Mouse (Mus musculus) liver, embryonic 14.5 days (tissue): ENCODE results near the gene Slx4ip. TPM values are rescaled to one million over a fixed set of nuclear protein-coding genes. Genes with fewer than 3 reads are reported as not detected.

Experiments
- ATAC-seq: fragments of 200-750 bp; cut with Nextera tagmentation; 2 replicates; pipeline ENCODE4 v1.8.0; 2017; ENCODE audit warnings: moderate number of reproducible peaks, mild to moderate bottlenecking, moderate library complexity; ENCODE audit not compliant: insufficient read depth
- DNase-seq, 3 experiments: peaks; one replicate each; pipeline ENCODE4 v3.0.0-alpha.2; 2012 to 2013; ENCODE audit warnings: low read depth in 3 of 3, low spot score in 3 of 3
- H3K27ac ChIP-seq: fragments of 300-500 bp; sonication (generic); 2 replicates; pipeline ENCODE4 v1.5.1; 2014; ENCODE audit warnings: moderate library complexity, mild to moderate bottlenecking, control low read depth, inconsistent platforms
- H3K27me3 ChIP-seq: fragments of 300-500 bp; sonication (generic); 2 replicates; pipeline ENCODE4 v1.6.1; 2014; ENCODE audit warnings: mild to moderate bottlenecking, low read length, moderate library complexity; ENCODE audit not compliant: control insufficient read depth, insufficient read depth
- H3K36me3 ChIP-seq: fragments of 300-500 bp; sonication (generic); replicated peaks from 2 replicates; pipeline ENCODE4 v1.6.1; 2014; ENCODE audit warnings: low read depth; ENCODE audit not compliant: control insufficient read depth, insufficient read depth
- H3K4me1 ChIP-seq, 2 experiments: fragments of 200-500 bp in 1 of 2; fragments of 300-500 bp in 1 of 2; sonication (generic) in 1 of 2; replicated peaks; 2 replicates each; pipeline ENCODE4 v1.6.1; 2012 to 2014; ENCODE audit warnings: antibody characterized with exemption in 1 of 2, inconsistent platforms in 1 of 2, low read length in 1 of 2; ENCODE audit not compliant: control insufficient read depth in 2 of 2, insufficient read depth in 2 of 2
- H3K4me2 ChIP-seq: fragments of 300-500 bp; sonication (generic); 2 replicates; pipeline ENCODE4 v1.6.1; 2014; ENCODE audit warnings: low read depth, mild to moderate bottlenecking, control low read depth, moderate library complexity
- H3K4me3 ChIP-seq, 2 experiments: fragments of 200-500 bp in 1 of 2; fragments of 300-500 bp in 1 of 2; sonication (generic) in 1 of 2; 2 replicates each; pipeline ENCODE4 v1.5.1; 2012 to 2014; ENCODE audit warnings: low read depth in 2 of 2, low read length in 2 of 2, mild to moderate bottlenecking in 2 of 2, control low read depth in 1 of 2, inconsistent platforms in 1 of 2, moderate library complexity in 1 of 2; ENCODE audit not compliant: insufficient read depth in 1 of 2
- H3K9ac ChIP-seq: fragments of 300-500 bp; sonication (generic); replicated peaks from 2 replicates; pipeline ENCODE4 v1.6.1; 2014; ENCODE audit warnings: mild to moderate bottlenecking, control low read depth, moderate library complexity
- H3K9me3 ChIP-seq: fragments of 300-500 bp; sonication (generic); 2 replicates; pipeline ENCODE4 v1.6.1; 2016; ENCODE audit warnings: low read length, mixed read lengths; ENCODE audit not compliant: control insufficient read depth
- CTCF ChIP-seq: IDR thresholded peaks from 2 replicates; pipeline ENCODE4 v1.5.1; 2016; ENCODE audit warnings: antibody characterized with exemption, low read depth, control low read depth
- EP300 ChIP-seq: IDR thresholded peaks from 2 replicates; pipeline ENCODE4 v1.6.1; 2016; ENCODE audit warnings: antibody characterized with exemption, low read depth
- WGBS: fragments of 180-500 bp; shearing (Covaris S2); extraction: QIAGEN DNeasy Blood & Tissue Kit; methylation state at CpG from one replicate; pipeline ENCODE4 v1.1.7; 2014; ENCODE audit not compliant: insufficient replicate concordance; 5-methylcytosine and 5-hydroxymethylcytosine counted together
- polyA plus RNA-seq, 2 experiments: library from polyadenylated mRNA; depleted of rRNA in 1 of 2; stranded (reverse) in 1 of 2; unstranded in 1 of 2; fragments of >200 nt; fragmentation: Nextera tagmentation in 1 of 2; extraction: Ambion mirVana in 1 of 2; gene quantifications; 2 replicates each; pipeline versions ENCODE4 v1.2.1 to v1.2.3; 2012 to 2014

Slx4ip gene
- polyA plus RNA-seq, 2 experiments = 1.2 to 1.8 TPM

DNA sequence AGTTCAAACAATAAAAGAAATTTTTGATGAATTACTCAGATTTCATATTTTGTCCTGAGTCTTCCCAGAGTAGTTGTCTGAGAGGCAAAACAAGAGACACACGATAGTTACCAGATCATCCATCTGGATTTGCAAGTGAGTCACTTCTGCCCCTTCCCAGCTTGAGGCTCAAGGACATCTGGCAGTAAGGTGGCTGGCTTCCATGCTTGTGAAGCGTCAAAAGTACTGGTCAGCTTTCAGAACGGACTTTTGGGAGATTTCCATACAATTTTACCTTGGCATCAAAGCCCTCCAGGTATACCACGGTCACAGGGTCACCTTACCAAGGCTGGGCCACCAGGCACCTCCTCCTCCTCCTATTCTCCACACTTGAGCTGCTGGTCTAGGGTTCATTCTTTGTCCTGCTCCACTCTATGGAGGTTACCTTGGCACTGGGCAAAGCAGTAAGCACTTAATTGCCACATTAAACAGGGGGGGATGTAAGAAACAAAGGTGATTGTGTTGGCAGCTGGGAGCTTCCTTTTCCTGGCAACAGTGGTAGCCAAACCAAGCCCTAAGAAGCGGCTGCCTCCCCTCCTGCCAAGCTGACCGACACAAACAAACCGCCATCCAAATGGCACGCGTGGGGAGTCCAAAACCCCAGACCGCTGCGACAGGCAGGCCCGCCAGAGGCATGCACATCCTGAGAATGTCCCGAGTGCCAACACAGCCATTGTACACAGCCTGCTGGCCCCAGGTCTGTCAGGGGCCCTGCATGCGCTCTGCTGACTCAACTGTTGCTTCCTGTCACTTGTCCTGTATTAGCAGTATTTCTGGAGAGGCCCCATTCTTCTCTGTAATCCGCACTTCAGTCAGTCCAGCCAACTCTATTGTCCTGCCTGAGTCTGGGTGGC lies 218.5 kb downstream of the Slx4ip start:
- DNase-seq (no peak), ATAC-seq (no peak)
- no peak overlapping the region for H3K4me2 ChIP-seq
- no peak for TF ChIP-seq EP300
- no peak for TF ChIP-seq CTCF
- H3K9ac ChIP-seq = no peak overlapping the region
- WGBS = 37% methylated on average over 15 of the region's 15 CpGs
- H3K27me3 ChIP-seq = peaks cover 11% of the 10 kb centered on the region
- no peaks in the 10 kb centered on the region for H3K9me3 ChIP-seq
- no peak overlapping the region for H3K27ac ChIP-seq
- H3K4me1 ChIP-seq = no peaks in the 10 kb centered on the region
- no peaks in the 10 kb centered on the region for H3K36me3 ChIP-seq
- H3K4me3 ChIP-seq = no peak overlapping the region

GRCm38 (mm10) chr2:137110214-137110898 lies 219.3 kb downstream of the Slx4ip start:
- no peaks in the 10 kb centered on the region for H3K36me3 ChIP-seq
- no peak overlapping the region for H3K9ac ChIP-seq
- no peak overlapping the region for H3K4me2 ChIP-seq
- 41% methylated on average over 4 of the region's 4 CpGs for WGBS
- no peaks in the 10 kb centered on the region for H3K9me3 ChIP-seq
- no peak overlapping the region for H3K4me3 ChIP-seq
- no peaks in the 10 kb centered on the region for H3K4me1 ChIP-seq
- ATAC-seq = no peak
- TF ChIP-seq CTCF (no peak), EP300 (no peak)
- peaks cover 19% of the 10 kb centered on the region for H3K27me3 ChIP-seq
- DNase-seq = no peak
- no peak overlapping the region for H3K27ac ChIP-seq

GRCm38 (mm10) chr2:137113288-137114061 lies 222.5 kb downstream of the Slx4ip start:
- Histone ChIP-seq H3K27ac (no peak overlapping the region), H3K36me3 (no peaks in the 10 kb centered on the region), H3K4me1 (peaks cover 0 to 3% of the 10 kb centered on the region in 2 experiments; a peak in 1 of 4 replicates), H3K27me3 (peaks cover 42% of the 10 kb centered on the region), H3K9me3 (no peaks in the 10 kb centered on the region), H3K4me3 (no peak overlapping the region; a peak in 1 of 4 replicates), H3K9ac (no peak overlapping the region), H3K4me2 (no peak overlapping the region; the same call in 1 of the 2 replicates)
- 41% methylated on average over 12 of the region's 12 CpGs for WGBS
- TF ChIP-seq EP300 = no peak
- no peak for TF ChIP-seq CTCF
- DNase-seq (no peak), ATAC-seq (no peak)

DNA sequence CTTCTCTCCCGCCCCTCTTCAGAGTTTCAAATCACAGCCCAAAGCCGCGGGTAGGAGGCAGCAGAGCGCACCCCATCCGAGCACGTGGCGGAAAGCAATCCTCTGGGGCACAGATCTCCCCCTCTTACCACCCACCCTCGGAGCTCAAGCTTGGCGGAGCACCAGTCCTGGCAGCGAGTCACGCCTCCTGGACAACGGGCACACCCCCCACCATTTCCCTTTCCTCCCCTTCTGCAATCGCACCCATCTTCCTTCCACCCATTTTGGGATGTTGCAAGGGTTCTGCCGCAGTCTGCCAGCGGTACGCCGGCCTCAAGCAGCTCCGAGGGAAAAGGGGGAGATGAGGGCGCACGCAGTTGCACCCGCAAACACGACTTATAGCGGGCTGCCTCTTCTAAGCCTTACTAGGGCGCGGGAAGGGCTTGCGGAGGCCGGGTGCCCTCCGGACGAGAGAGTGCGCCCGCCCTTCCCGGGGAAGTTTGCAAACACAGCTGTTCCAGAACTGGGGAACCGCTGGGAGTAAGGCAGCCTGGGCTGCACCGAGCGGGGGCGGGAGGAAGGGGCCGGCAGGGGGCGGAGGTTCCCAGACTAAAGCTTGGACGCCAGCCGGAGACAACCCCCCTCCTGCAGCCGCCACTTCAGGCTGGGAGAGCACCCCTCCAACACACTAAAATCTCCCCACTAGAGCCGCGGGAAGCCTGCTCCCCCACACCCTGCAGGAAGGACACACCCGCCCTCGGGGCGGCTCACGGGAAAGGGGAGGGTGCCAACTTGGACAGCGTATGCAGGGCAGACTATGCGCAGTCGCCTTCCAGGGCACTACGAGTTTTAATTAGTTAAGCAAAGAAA lies 223.5 kb downstream of the Slx4ip start:
- Histone ChIP-seq H3K4me3 (peak overlapping the region; percentile 51 to 57; a peak in 3 of 4 replicates), H3K9ac (no peak overlapping the region), H3K9me3 (no peaks in the 10 kb centered on the region), H3K36me3 (no peaks in the 10 kb centered on the region), H3K27me3 (peaks cover 42% of the 10 kb centered on the region), H3K4me1 (peaks cover 0 to 3% of the 10 kb centered on the region in 2 experiments; a peak in 1 of 4 replicates), H3K27ac (no peak overlapping the region), H3K4me2 (peak overlapping the region; percentile 63)
- TF ChIP-seq CTCF (peak; percentile 56), EP300 (no peak)
- under 1% methylated on average over 51 of the region's 51 CpGs for WGBS
- ATAC-seq (no peak), DNase-seq (peak in 2 of 3 experiments; percentile 9 to 19)
